Mouse (Mus musculus) forebrain, embryonic 15.5 days (tissue): ENCODE measurements around the gene Chst11. TPM values are rescaled to one million over a fixed set of nuclear protein-coding genes. Genes with fewer than 3 reads are reported as not detected.

Experiments used
- ATAC-seq: fragments of 200-750 bp; cut with Nextera tagmentation; replicated peaks from 2 replicates; pipeline ENCODE4 v1.8.0; 2017; ENCODE audit warnings: mild to moderate bottlenecking, moderate TSS enrichment, moderate library complexity
- H3K27ac ChIP-seq: fragments of 300-500 bp; sonication (generic); replicated peaks from 2 replicates; pipeline ENCODE4 v1.5.1; 2015; ENCODE audit warnings: mild to moderate bottlenecking, inconsistent platforms
- H3K27me3 ChIP-seq: fragments of 300-500 bp; sonication (generic); 2 replicates; pipeline ENCODE4 v1.6.1; 2015; ENCODE audit warnings: inconsistent platforms
- H3K36me3 ChIP-seq: fragments of 300-500 bp; sonication (generic); 2 replicates; pipeline ENCODE4 v1.6.1; 2015; ENCODE audit warnings: mild to moderate bottlenecking, inconsistent platforms
- H3K4me1 ChIP-seq: fragments of 300-500 bp; sonication (generic); 2 replicates; pipeline ENCODE4 v1.6.1; 2015; ENCODE audit warnings: inconsistent platforms
- H3K4me2 ChIP-seq: fragments of 300-500 bp; sonication (generic); replicated peaks from 2 replicates; pipeline ENCODE4 v1.6.1; 2015; ENCODE audit warnings: mild to moderate bottlenecking, inconsistent platforms
- H3K4me3 ChIP-seq: fragments of 300-500 bp; sonication (generic); 2 replicates; pipeline ENCODE4 v1.5.1; 2015; ENCODE audit warnings: mild to moderate bottlenecking, inconsistent platforms
- H3K9ac ChIP-seq: fragments of 300-500 bp; sonication (generic); replicated peaks from 2 replicates; pipeline ENCODE4 v1.6.1; 2015; ENCODE audit warnings: mild to moderate bottlenecking, inconsistent platforms
- H3K9me3 ChIP-seq: fragments of 300-500 bp; sonication (generic); 2 replicates; pipeline ENCODE4 v1.6.1; 2016; ENCODE audit warnings: inconsistent platforms
- WGBS: fragments of 180-500 bp; shearing (Covaris S2); methylation state at CpG from one replicate; pipeline ENCODE4 v1.1.7; 2015; ENCODE audit warnings: mixed read lengths; 5-methylcytosine and 5-hydroxymethylcytosine counted together
- polyA plus RNA-seq: library from polyadenylated mRNA; unstranded; fragments of >200 nt; fragmentation: Nextera tagmentation; extraction: Ambion mirVana; gene quantifications from 2 replicates; pipeline ENCODE4 v1.2.1, GENCODE M21; 2015

The Chst11 gene
- polyA plus RNA-seq, 1 experiment from 2014 or later, result 3.1 TPM

DNA sequence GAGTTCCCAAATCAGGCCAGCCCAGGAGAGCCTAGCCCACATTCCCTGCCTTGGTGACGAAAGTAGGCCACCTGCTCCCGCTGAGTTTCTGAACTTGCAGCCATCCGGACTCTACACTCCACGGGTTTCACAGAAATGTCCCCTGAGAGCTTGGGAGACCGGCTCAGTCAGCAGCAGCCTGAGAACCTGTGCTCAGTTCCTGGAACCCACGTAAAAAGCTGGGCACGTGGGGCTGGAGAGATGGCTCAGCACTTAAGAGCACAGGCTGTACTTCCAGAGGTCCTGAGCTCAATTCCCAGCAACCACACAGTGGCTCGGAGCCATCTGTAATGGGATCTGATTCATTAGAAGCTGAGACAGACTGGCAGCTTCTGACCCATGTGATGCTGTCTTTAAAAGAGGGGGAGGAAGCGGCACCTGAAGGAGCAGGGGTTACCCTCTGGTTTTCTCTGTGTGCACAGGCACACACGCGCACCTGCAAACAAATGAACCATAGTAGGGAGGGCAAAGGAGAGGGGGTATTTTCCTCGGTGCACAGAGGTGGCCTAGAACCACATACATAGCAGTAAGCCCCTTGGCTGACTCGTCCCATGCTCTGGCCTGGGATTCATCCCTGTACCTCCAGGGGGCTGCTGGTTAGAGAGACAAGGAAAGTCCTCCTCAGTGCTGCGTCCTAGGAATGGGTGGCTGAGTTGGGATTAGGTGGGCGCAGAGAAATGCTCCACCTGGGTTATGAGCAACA lies 196.7 kb downstream of the Chst11 start:
- WGBS, result 61% methylated on average over 15 of the region's 15 CpGs
- no peak overlapping the region for H3K9ac ChIP-seq
- H3K9me3 ChIP-seq, result no peaks in the 10 kb centered on the region
- H3K27ac ChIP-seq, result no peak overlapping the region
- ATAC-seq, result 0 out of 2 replicates have a peak, but pooled peaks have one; percentile 16
- no peak overlapping the region for H3K4me3 ChIP-seq
- no peaks in the 10 kb centered on the region for H3K27me3 ChIP-seq
- peaks cover 25% of the 10 kb centered on the region for H3K4me1 ChIP-seq
- H3K4me2 ChIP-seq, result no peak overlapping the region
- H3K36me3 ChIP-seq, result no peaks in the 10 kb centered on the region

- H3K4me1 ChIP-seq, result peaks cover 27% of the 10 kb centered on the region
- H3K36me3 ChIP-seq, result no peaks in the 10 kb centered on the region
- H3K4me3 ChIP-seq, result no peak overlapping the region
- H3K27me3 ChIP-seq, result no peaks in the 10 kb centered on the region
- 0 out of 2 replicates have a peak, but pooled peaks have one; percentile 8 for ATAC-seq
- H3K9me3 ChIP-seq, result no peaks in the 10 kb centered on the region
- H3K4me2 ChIP-seq, result no peak overlapping the region
- H3K9ac ChIP-seq, result no peak overlapping the region
- no peak overlapping the region for H3K27ac ChIP-seq
- 28% methylated on average over 8 of the region's 8 CpGs for WGBS
These were observed 197.3 kb downstream of the Chst11 start for GRCm38 (mm10) chr10:83182573-83182960.

DNA sequence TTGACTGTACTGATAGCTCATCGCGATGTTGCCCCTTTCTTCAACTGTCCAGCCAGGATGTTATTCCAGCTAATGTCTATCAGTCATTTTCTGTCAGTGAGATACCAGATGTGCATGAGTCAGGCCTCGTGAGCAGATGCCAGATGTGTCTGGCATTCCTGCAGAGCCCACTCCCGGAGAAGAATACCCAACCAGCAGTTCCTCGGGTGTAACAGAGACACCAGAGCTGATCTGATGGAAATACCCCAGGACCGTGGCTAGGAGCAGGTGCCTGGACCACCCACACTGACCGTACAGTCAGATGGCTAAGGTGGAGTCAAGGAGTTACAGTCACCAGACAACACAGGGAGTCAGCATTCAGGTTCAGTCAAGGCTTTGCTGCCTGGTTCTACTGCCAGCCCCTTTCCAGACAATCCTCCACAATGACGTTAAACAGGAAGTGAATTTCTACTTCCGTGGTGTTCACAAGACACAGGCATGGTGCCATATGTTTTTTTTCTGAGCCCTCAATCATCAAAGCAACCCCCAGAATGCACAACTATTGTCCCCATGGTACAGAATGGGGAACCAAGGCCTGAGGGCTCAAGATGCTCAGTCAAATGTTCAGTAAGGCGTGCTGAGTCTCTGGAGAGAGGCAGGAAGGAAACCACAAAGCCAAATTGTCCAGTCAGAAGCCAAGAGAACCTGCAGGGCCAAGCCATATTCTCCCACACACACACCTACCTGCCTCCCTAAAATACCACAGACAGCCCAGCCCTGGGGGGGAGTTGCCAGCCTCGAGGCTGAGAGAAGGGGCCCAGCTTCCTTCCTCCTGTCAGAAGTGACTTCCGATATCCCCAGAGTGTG lies 198.6 kb downstream of the Chst11 start:
- no peaks in the 10 kb centered on the region for H3K27me3 ChIP-seq
- H3K9me3 ChIP-seq, result no peaks in the 10 kb centered on the region
- peaks cover 27% of the 10 kb centered on the region for H3K4me1 ChIP-seq
- no peak overlapping the region for H3K4me2 ChIP-seq
- no peak overlapping the region for H3K9ac ChIP-seq
- WGBS, result 73% methylated on average over 12 of the region's 12 CpGs
- no peaks in the 10 kb centered on the region for H3K36me3 ChIP-seq
- 0 out of 2 replicates have a peak overlapping the region, but pooled peaks have one; percentile 19 for H3K27ac ChIP-seq
- no peak overlapping the region for H3K4me3 ChIP-seq
- no peak for ATAC-seq

DNA sequence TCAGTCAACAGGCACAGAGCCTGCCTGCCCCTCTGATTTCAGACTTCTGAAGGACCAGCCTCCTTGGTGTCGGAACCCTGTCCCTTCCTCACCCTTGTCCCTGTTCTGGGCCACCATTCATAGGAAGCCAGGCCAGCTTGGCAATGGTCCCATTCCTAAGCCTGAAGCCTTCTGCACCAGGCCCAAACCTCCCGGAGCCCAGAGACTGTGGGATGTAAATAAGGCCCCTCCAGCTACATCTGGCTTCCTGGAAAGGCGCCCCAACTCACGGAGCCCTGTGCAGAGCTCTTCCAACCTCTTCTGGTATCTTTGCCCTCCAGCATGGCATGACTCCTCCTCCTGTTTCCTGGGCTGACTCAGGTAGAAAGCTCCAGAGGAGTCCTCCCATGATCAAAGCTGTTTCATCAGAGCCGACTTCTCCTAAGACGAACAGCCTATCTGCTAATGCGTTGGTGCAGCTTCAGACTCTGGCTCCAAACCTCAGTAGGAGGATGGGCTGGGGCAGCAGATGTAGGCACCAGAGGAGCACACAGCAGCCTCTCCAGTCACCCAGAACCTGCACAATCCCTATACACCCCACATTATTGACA lies 199.3 kb downstream of the Chst11 start:
- no peak overlapping the region for H3K9ac ChIP-seq
- 60% methylated on average over 7 of the region's 7 CpGs for WGBS
- H3K27ac ChIP-seq, result 0 out of 2 replicates have a peak overlapping the region, but pooled peaks have one; percentile 19
- H3K4me2 ChIP-seq, result no peak overlapping the region
- H3K9me3 ChIP-seq, result no peaks in the 10 kb centered on the region
- no peaks in the 10 kb centered on the region for H3K36me3 ChIP-seq
- ATAC-seq, result peak; percentile 26; the same call in 1 of the 2 replicates
- H3K4me3 ChIP-seq, result no peak overlapping the region
- H3K4me1 ChIP-seq, result peaks cover 27% of the 10 kb centered on the region
- no peaks in the 10 kb centered on the region for H3K27me3 ChIP-seq

DNA sequence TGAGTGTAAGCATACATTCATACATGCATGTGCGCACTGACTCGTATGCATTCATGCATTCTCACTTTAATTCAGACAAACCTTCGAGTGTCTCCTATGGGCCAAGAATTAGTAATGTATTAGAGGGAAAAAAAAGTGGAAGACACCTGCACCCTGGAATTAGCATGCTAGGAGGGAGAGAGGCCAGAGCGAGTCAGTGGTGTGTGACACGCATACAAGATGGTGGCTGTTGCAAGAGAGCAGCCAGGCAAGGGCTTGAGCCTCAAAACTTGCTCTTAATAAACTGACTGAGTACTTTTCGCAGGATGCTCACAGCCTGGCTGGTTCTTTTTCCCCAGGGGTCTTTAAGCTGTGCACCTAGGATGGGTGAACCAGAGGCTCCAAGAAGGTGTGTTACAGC lies 199.8 kb downstream of the Chst11 start:
- Histone ChIP-seq H3K4me2 (no peak overlapping the region), H3K36me3 (no peaks in the 10 kb centered on the region), H3K9ac (no peak overlapping the region), H3K9me3 (no peaks in the 10 kb centered on the region), H3K4me1 (peaks cover 27% of the 10 kb centered on the region), H3K27me3 (no peaks in the 10 kb centered on the region), H3K27ac (no peak overlapping the region), H3K4me3 (no peak overlapping the region)
- WGBS, result 69% methylated on average over 6 of the region's 6 CpGs
- no peak for ATAC-seq

GRCm38 (mm10) chr10:83186167-83186566 lies 200.9 kb downstream of the Chst11 start:
- no peaks in the 10 kb centered on the region for H3K27me3 ChIP-seq
- WGBS, result 89% methylated on average over 8 of the region's 8 CpGs
- ATAC-seq, result no peak
- no peak overlapping the region for H3K9ac ChIP-seq
- no peak overlapping the region for H3K27ac ChIP-seq
- peaks cover 27% of the 10 kb centered on the region for H3K4me1 ChIP-seq
- H3K36me3 ChIP-seq, result peaks cover under 1% of the 10 kb centered on the region
- H3K4me2 ChIP-seq, result no peak overlapping the region
- no peak overlapping the region for H3K4me3 ChIP-seq
- H3K9me3 ChIP-seq, result no peaks in the 10 kb centered on the region

GRCm38 (mm10) chr10:83186984-83187383 lies 201.7 kb downstream of the Chst11 start:
- peaks cover 5% of the 10 kb centered on the region for H3K36me3 ChIP-seq
- no peak overlapping the region for H3K27ac ChIP-seq
- no peak; the same call in 1 of the 2 replicates for ATAC-seq
- no peaks in the 10 kb centered on the region for H3K9me3 ChIP-seq
- H3K4me2 ChIP-seq, result no peak overlapping the region
- no peak overlapping the region for H3K9ac ChIP-seq
- H3K27me3 ChIP-seq, result no peaks in the 10 kb centered on the region
- H3K4me3 ChIP-seq, result no peak overlapping the region
- 47% methylated on average over 5 of the region's 5 CpGs for WGBS
- peaks cover 24% of the 10 kb centered on the region for H3K4me1 ChIP-seq

DNA sequence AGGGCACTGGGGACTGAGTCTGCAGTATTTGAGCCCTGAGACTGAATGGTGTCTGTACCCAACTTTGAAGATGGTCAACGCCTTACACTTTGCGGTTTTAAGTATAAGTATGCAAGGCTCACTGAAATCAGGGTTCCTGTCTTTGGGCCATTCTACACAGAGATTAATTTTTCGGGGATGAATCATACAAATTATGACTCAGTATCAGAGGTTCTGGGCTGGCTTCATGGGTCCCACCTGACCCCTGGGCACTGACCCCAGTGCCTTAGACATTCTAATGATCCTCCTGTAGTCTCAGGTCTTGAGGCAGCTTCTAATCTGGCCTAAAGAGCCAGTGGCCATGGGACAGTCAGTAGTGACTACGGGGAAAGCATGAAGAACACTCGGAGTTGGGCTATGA lies 203.8 kb downstream of the Chst11 start:
- no peak overlapping the region for H3K27ac ChIP-seq
- no peaks in the 10 kb centered on the region for H3K27me3 ChIP-seq
- no peaks in the 10 kb centered on the region for H3K9me3 ChIP-seq
- peaks cover 15% of the 10 kb centered on the region for H3K4me1 ChIP-seq
- no peak overlapping the region for H3K4me3 ChIP-seq
- 94% methylated on average over 5 of the region's 5 CpGs for WGBS
- peaks cover 5% of the 10 kb centered on the region for H3K36me3 ChIP-seq
- no peak overlapping the region for H3K4me2 ChIP-seq
- no peak overlapping the region for H3K9ac ChIP-seq
- no peak for ATAC-seq

- Histone ChIP-seq H3K4me3 (no peak overlapping the region), H3K9me3 (no peaks in the 10 kb centered on the region), H3K4me2 (no peak overlapping the region), H3K27ac (no peak overlapping the region), H3K9ac (no peak overlapping the region), H3K27me3 (no peaks in the 10 kb centered on the region), H3K36me3 (peaks cover 5% of the 10 kb centered on the region), H3K4me1 (peaks cover 12% of the 10 kb centered on the region)
- ATAC-seq, result no peak
- 97% methylated on average over 17 of the region's 17 CpGs for WGBS
These were observed 206.2 kb downstream of the Chst11 start for GRCm38 (mm10) chr10:83191476-83191875.

GRCm38 (mm10) chr10:83191982-83192381 lies 206.7 kb downstream of the Chst11 start:
- Histone ChIP-seq H3K4me2 (no peak overlapping the region), H3K4me3 (no peak overlapping the region), H3K9me3 (no peaks in the 10 kb centered on the region), H3K27ac (no peak overlapping the region), H3K27me3 (no peaks in the 10 kb centered on the region), H3K4me1 (peaks cover 8% of the 10 kb centered on the region), H3K9ac (no peak overlapping the region), H3K36me3 (peaks cover 5% of the 10 kb centered on the region)
- WGBS, result 61% methylated on average over 6 of the region's 6 CpGs
- ATAC-seq, result no peak

- Histone ChIP-seq H3K4me1 (peaks cover 6% of the 10 kb centered on the region; the same call in 1 of the 2 replicates), H3K4me3 (no peak overlapping the region), H3K27me3 (no peaks in the 10 kb centered on the region), H3K9me3 (no peaks in the 10 kb centered on the region), H3K9ac (no peak overlapping the region), H3K36me3 (no peaks in the 10 kb centered on the region), H3K4me2 (no peak overlapping the region), H3K27ac (no peak overlapping the region)
- WGBS, result 48% methylated on average over 11 of the region's 11 CpGs
- ATAC-seq, result no peak; the same call in 1 of the 2 replicates
These were observed 212.5 kb downstream of the Chst11 start for GRCm38 (mm10) chr10:83197690-83198336.
